Mouse (Mus musculus): ENCODE results near the gene Slc22a3.

GRCm38 (mm10) chr17:12474509-12475083 is 32.9 kb downstream of the Slc22a3 start:
- TF ChIP-seq POLR2A (IDR thresholded peaks at IDR 0.05; ENCODE audit: extremely low read depth, insufficient read depth, low read length) (no peak), CTCF (IDR thresholded peaks at IDR 0.05; ENCODE audit: extremely low read depth, insufficient read depth, low read length) (no peak)

Data from cortical plate, adult 2 months (tissue).